Mouse (Mus musculus) bone marrow, adult 2 months (tissue): Measurements from ENCODE around the gene Coa4.

Source experiments
- CTCF ChIP-seq: fragments of 200-500 bp; IDR thresholded peaks from 2 replicates; pipeline ENCODE4 v1.5.1; 2011; ENCODE audit warnings: low read length, control low read depth; ENCODE audit not compliant: control insufficient read depth, insufficient read depth
- POLR2A ChIP-seq: fragments of 200-500 bp; IDR thresholded peaks from 2 replicates; pipeline ENCODE4 v1.6.1; 2011; ENCODE audit warnings: low read depth, mild to moderate bottlenecking, control low read depth, low read length, borderline replicate concordance; ENCODE audit not compliant: control insufficient read depth

- TF ChIP-seq POLR2A (no peak), CTCF (no peak)
Measured at GRCm38 (mm10) chr7:100569907-100570306, 33.0 kb downstream of the Coa4 start.
